Mouse (Mus musculus) intestine, embryonic 15.5 days (tissue): ENCODE data around the gene Pank1. TPM values are rescaled to one million over a fixed set of nuclear protein-coding genes. Genes with fewer than 3 reads are reported as not detected.

Experiments
- ATAC-seq: fragments of 200-750 bp; cut with Nextera tagmentation; 2 replicates; pipeline ENCODE4 v1.8.0; 2017; ENCODE audit warnings: moderate TSS enrichment, moderate library complexity
- H3K27ac ChIP-seq: fragments of 300-500 bp; sonication (generic); 2 replicates; pipeline ENCODE4 v1.5.1; 2015; ENCODE audit warnings: mild to moderate bottlenecking, inconsistent platforms
- H3K27me3 ChIP-seq: fragments of 300-500 bp; sonication (generic); replicated peaks from 2 replicates; pipeline ENCODE4 v1.6.1; 2015; ENCODE audit warnings: inconsistent platforms
- H3K36me3 ChIP-seq: fragments of 300-500 bp; sonication (generic); 2 replicates; pipeline ENCODE4 v1.6.1; 2015; ENCODE audit warnings: inconsistent platforms
- H3K4me1 ChIP-seq: fragments of 300-500 bp; sonication (generic); replicated peaks from 2 replicates; pipeline ENCODE4 v1.6.1; 2015; ENCODE audit warnings: inconsistent platforms
- H3K4me2 ChIP-seq: fragments of 300-500 bp; sonication (generic); replicated peaks from 2 replicates; pipeline ENCODE4 v1.6.1; 2015; ENCODE audit warnings: mild to moderate bottlenecking, inconsistent platforms
- H3K4me3 ChIP-seq: fragments of 300-500 bp; sonication (generic); replicated peaks from 2 replicates; pipeline ENCODE4 v1.5.1; 2015; ENCODE audit warnings: inconsistent platforms
- H3K9ac ChIP-seq: fragments of 300-500 bp; sonication (generic); 2 replicates; pipeline ENCODE4 v1.6.1; 2015; ENCODE audit warnings: inconsistent platforms
- H3K9me3 ChIP-seq: fragments of 300-500 bp; sonication (generic); 2 replicates; pipeline ENCODE4 v1.6.1; 2016; ENCODE audit warnings: inconsistent platforms
- WGBS: fragments of 180-500 bp; shearing (Covaris S2); methylation state at CpG from one replicate; pipeline ENCODE4 v1.1.7; 2015; 5-methylcytosine and 5-hydroxymethylcytosine counted together
- polyA plus RNA-seq: library from polyadenylated mRNA; unstranded; fragments of >200 nt; fragmentation: Nextera tagmentation; extraction: Ambion mirVana; gene quantifications from 2 replicates; pipeline ENCODE4 v1.2.1, GENCODE M21; 2015

Gene Pank1
- polyA plus RNA-seq, 1 experiment from 2014 or later, result 9.2 TPM

DNA sequence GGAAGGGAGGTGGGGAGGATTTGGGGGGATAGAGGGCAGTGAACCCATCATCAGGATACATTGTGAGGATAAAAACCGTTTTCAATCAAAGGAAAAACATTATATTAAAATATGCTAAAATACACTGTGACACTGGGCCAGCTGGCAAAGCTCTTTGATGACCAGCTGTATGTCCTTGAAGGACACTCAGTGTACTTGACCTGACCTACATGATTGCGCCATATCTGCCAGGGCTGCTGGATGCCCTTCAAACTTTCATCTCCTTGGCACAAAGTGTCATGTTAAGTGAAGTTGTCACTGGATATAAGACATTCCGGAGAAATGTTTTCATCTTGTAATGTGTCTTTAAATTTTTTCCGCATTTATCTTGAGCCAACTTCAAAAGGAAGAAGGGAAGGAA lies 19.7 kb upstream of the Pank1 start:
- Histone ChIP-seq H3K27ac (no peak overlapping the region), H3K4me1 (no peaks in the 10 kb centered on the region), H3K9ac (no peak overlapping the region), H3K4me2 (no peak overlapping the region), H3K27me3 (no peaks in the 10 kb centered on the region), H3K9me3 (no peaks in the 10 kb centered on the region), H3K36me3 (no peaks in the 10 kb centered on the region), H3K4me3 (no peak overlapping the region)
- ATAC-seq, result no peak
- WGBS, result 87% methylated on average over 4 of the region's 4 CpGs

DNA sequence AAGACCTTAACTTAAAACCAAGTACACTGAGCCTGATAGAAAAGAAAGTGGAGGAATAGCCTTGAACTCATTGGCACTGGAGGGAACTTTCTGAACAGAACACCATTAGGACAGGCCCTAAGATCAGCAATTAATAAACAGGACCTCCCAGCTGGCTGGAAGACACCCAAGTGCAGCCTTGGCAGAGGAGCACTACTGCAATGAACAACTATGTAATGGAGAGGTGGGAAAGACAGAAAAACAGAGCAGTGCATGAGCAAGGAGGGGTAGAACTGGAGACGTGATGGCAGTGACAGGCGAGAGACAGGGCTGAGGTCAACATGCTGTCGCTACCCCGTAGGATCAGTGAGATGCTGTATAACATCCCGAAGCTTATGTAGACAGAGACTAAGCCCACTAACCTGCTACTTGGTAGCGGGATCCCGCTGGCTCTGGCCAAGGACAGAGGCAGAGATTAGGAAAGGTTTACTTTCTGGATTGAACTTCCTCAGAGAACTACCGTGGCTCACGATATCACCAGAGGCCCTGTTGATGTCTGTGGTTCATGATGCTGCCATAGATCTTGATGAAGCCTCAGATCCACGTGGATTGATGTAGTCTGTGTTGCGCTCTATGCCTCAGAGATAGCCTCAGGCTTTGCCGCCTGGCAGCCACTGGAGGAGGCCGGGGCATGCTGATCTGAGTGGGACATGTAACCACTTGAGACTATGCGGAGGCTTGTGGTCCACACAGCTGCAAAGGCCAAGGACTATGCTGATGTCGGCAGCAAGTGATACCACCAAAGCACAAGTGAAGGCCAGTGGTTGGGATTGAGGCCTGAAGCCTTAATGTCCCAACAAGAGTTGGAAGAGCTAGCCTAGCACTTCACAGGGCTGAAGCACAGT lies 18.1 kb upstream of the Pank1 start:
- H3K9me3 ChIP-seq, result no peaks in the 10 kb centered on the region
- no peak for ATAC-seq
- no peaks in the 10 kb centered on the region for H3K36me3 ChIP-seq
- H3K4me2 ChIP-seq, result no peak overlapping the region
- H3K27me3 ChIP-seq, result no peaks in the 10 kb centered on the region
- no peak overlapping the region for H3K4me3 ChIP-seq
- no peaks in the 10 kb centered on the region for H3K4me1 ChIP-seq
- no peak overlapping the region for H3K9ac ChIP-seq
- no peak overlapping the region for H3K27ac ChIP-seq
- WGBS, result 86% methylated on average over 15 of the region's 15 CpGs

DNA sequence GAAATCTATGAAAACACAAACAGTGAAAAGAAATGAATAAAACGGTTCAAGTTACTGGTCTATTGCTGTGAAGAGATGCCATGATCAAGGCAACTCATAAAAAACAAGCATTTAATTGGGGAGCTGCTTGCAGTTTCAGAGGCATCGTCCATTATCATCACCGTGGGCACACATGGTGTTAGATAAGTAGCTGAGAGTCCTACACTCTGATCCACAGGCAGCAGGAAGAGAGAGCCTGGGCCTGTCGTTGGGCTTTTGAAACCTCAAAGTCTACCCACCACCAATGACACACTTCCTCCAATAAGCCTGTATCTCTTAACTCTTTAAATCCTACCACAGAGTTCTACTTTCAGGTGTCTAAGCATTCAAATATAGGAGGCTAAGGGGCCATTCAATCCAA lies 15.8 kb upstream of the Pank1 start:
- H3K36me3 ChIP-seq, result no peaks in the 10 kb centered on the region
- no peak overlapping the region for H3K4me2 ChIP-seq
- H3K27me3 ChIP-seq, result no peaks in the 10 kb centered on the region
- no peak overlapping the region for H3K4me3 ChIP-seq
- H3K4me1 ChIP-seq, result no peaks in the 10 kb centered on the region
- 83% methylated on average over 4 of the region's 4 CpGs for WGBS
- H3K9ac ChIP-seq, result no peak overlapping the region
- H3K9me3 ChIP-seq, result no peaks in the 10 kb centered on the region
- H3K27ac ChIP-seq, result no peak overlapping the region
- ATAC-seq, result no peak

DNA sequence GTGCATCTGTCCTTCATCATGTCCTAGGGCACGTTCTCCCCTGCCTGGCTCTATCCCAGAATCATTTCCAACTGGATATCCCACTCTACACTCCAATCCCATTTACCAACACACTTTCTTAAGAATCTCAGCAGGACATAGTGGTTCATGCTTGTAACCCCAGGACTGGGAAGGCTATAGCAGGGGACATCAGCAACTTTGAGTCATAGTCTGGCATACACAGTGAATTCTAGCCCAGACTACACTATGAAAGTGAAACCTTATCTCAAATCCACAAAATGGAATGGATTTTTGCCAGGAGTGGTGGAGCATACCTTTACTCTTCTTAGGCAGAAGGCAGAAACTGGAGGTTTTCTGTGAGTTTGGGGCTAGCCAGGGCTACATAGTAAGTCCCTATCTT lies 12.3 kb upstream of the Pank1 start:
- no peak overlapping the region for H3K4me3 ChIP-seq
- H3K9me3 ChIP-seq, result no peaks in the 10 kb centered on the region
- no peak overlapping the region for H3K27ac ChIP-seq
- no peak overlapping the region for H3K9ac ChIP-seq
- no peak overlapping the region for H3K4me2 ChIP-seq
- 88% methylated on average over 1 of the region's 1 CpGs for WGBS
- no peaks in the 10 kb centered on the region for H3K27me3 ChIP-seq
- no peaks in the 10 kb centered on the region for H3K4me1 ChIP-seq
- ATAC-seq, result no peak
- H3K36me3 ChIP-seq, result no peaks in the 10 kb centered on the region

DNA sequence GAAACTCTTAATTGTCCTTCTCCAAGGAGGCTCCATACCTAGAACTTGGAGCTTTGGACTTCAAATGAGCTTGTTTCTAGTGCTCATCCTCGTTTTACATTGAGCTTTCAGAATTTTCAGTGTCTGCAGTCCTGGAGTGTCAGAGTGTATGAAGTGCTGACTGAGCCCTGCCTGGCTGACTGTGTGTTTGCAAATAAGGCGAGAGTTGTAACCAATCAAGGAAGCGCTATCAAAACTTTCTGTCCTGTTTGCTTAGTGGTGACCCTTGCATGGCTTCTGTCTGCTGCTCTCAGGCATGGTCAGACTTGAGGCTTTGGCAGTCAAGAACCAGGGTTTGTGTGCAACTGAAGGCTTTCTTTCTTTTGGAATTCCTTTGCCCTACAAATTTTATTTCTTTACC lies 11.7 kb upstream of the Pank1 start:
- Histone ChIP-seq H3K27me3 (no peaks in the 10 kb centered on the region), H3K9ac (no peak overlapping the region), H3K27ac (no peak overlapping the region), H3K4me1 (no peaks in the 10 kb centered on the region), H3K4me2 (no peak overlapping the region), H3K36me3 (no peaks in the 10 kb centered on the region), H3K4me3 (no peak overlapping the region), H3K9me3 (no peaks in the 10 kb centered on the region)
- ATAC-seq, result no peak
- WGBS, result 51% methylated on average over 3 of the region's 3 CpGs

DNA sequence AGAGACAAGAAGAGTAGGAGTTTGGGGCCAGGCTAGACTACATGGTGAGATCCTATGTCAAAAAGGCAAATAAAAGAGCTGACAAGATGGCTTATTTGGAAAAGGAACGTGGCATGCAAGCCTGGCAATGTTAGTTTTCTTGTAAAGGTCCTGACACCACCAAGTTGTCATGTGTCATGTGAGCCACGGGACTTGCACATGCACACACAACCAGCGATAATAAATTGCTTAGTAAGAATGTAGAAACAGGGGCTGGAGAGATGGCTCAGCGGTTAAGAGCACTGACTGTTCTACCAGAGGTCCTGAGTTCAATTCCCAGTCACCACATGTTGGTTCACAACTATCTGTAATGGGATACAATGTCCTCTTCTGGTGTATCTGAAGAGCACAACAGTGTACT lies 7.1 kb upstream of the Pank1 start:
- Histone ChIP-seq H3K27me3 (no peaks in the 10 kb centered on the region), H3K27ac (no peak overlapping the region), H3K36me3 (no peaks in the 10 kb centered on the region), H3K9ac (no peak overlapping the region), H3K4me3 (no peak overlapping the region), H3K4me2 (no peak overlapping the region), H3K9me3 (no peaks in the 10 kb centered on the region), H3K4me1 (no peaks in the 10 kb centered on the region)
- 82% methylated on average over 4 of the region's 4 CpGs for WGBS
- ATAC-seq, result no peak

DNA sequence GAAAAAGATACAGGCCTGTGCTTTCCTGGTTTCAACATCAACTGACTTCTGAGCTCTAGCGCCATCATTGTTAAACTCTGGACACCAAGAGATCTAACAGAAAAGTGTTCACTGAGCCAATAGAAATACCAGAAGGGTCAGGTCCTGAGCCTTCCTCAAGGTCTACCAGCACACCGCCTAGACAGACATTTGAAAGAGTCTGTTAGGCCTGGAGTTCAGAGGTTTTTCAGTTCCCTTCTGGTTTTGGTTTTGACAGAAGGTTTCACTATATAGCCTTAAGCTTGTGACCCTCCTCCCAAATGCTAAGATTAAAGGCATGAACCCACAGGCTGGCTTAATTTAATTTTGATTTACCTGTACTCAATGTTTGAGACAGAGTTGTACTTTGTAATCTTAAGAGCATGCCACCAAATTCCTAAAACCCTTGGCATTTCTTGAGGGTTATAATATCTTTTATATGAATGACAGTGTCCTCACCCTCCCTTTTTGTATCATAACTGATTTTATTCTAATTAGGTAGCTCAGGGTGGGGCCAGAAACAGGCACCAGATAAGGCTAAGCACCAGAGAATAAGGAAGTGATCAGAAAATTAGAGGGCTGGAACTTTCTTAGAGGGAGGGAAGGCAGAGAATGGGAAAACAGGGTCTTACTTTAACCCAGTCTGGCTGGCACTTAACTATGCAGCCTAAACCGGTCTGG lies 4.4 kb upstream of the Pank1 start:
- Histone ChIP-seq H3K9ac (no peak overlapping the region), H3K4me2 (no peak overlapping the region), H3K27ac (no peak overlapping the region), H3K4me1 (0 out of 2 replicates have a peak, but pooled peaks cover 6% of the 10 kb centered on the region), H3K4me3 (no peak overlapping the region), H3K27me3 (no peaks in the 10 kb centered on the region), H3K9me3 (no peaks in the 10 kb centered on the region), H3K36me3 (no peaks in the 10 kb centered on the region)
- WGBS, result 79% methylated on average over 3 of the region's 3 CpGs
- ATAC-seq, result peak; percentile 39

DNA sequence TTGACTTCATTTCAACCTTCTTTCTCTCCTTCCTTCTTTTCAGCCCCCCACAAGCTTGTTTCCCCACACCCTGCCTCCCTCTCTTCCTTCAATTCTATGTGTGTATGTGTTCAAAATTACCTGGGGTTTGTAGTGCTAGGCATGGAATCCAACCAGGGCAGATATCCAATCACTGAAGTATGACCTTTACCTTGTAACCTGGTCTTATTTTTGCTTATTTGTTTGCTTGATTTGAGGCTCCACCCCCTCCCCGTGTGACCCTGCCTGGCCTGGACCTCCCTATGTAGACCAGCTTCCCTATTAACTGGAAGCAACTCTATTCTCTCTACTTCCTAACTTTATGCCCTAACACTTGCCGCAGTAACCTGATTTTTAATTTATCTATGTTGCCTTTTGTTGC lies 3.2 kb upstream of the Pank1 start:
- Histone ChIP-seq H3K4me3 (no peak overlapping the region), H3K4me2 (no peak overlapping the region), H3K27me3 (no peaks in the 10 kb centered on the region), H3K36me3 (no peaks in the 10 kb centered on the region), H3K9me3 (no peaks in the 10 kb centered on the region), H3K9ac (no peak overlapping the region), H3K4me1 (0 out of 2 replicates have a peak, but pooled peaks cover 6% of the 10 kb centered on the region), H3K27ac (no peak overlapping the region)
- 83% methylated on average over 2 of the region's 2 CpGs for whole genome bisulfite sequencing
- ATAC-seq, result no peak

DNA sequence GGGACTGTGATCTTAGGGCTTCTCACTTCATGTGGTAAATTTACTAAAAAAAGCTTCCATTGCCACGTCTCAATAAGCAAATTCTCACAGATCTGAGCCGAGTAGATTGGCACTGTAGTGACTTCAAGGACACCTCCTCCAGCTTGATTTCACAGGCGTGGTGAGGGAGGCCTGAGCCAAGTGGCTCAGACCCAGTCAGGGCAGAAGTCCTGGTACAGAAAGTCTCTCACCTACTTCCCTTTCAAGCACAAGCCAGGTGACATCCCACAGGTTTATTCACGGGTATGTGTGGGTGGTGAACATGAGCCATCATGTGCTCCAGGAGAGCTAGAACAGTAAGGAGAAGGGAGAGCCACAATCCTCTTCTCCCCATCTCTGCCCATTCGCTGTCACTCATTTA lies 1.9 kb upstream of the Pank1 start:
- Histone ChIP-seq H3K27me3 (no peaks in the 10 kb centered on the region), H3K27ac (no peak overlapping the region), H3K9ac (no peak overlapping the region), H3K9me3 (no peaks in the 10 kb centered on the region), H3K4me1 (0 out of 2 replicates have a peak, but pooled peaks cover 6% of the 10 kb centered on the region), H3K4me2 (no peak overlapping the region), H3K4me3 (no peak overlapping the region), H3K36me3 (no peaks in the 10 kb centered on the region)
- ATAC-seq, result no peak
- 73% methylated on average over 5 of the region's 5 CpGs for WGBS

DNA sequence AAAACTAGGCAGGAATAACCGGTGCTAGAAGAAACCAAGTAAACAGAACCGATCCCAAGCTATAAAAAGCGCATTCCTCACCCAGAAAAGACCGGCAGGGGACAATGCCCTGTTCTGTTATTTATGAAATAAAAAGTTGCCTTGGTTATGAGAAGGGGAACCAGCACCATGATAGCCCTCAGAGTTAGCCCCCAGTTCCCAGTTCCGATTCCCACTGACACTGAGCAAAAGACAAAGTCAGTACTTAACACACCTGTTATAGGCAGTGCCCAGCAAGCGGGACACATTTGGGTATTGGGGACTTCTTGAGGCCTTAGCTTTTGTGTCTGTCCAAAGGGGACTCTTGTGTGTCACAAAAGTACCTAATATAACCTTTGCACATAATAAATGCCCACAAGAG lies 369 bp upstream of the Pank1 start:
- Histone ChIP-seq H3K36me3 (no peaks in the 10 kb centered on the region), H3K4me2 (peak overlapping the region; percentile 81), H3K27ac (peak overlapping the region; percentile 99), H3K4me3 (peak overlapping the region; percentile 89), H3K9me3 (no peaks in the 10 kb centered on the region), H3K9ac (peak overlapping the region; percentile 96), H3K4me1 (0 out of 2 replicates have a peak, but pooled peaks cover 6% of the 10 kb centered on the region), H3K27me3 (no peaks in the 10 kb centered on the region)
- WGBS, result 16% methylated on average over 6 of the region's 6 CpGs
- ATAC-seq, result no peak

DNA sequence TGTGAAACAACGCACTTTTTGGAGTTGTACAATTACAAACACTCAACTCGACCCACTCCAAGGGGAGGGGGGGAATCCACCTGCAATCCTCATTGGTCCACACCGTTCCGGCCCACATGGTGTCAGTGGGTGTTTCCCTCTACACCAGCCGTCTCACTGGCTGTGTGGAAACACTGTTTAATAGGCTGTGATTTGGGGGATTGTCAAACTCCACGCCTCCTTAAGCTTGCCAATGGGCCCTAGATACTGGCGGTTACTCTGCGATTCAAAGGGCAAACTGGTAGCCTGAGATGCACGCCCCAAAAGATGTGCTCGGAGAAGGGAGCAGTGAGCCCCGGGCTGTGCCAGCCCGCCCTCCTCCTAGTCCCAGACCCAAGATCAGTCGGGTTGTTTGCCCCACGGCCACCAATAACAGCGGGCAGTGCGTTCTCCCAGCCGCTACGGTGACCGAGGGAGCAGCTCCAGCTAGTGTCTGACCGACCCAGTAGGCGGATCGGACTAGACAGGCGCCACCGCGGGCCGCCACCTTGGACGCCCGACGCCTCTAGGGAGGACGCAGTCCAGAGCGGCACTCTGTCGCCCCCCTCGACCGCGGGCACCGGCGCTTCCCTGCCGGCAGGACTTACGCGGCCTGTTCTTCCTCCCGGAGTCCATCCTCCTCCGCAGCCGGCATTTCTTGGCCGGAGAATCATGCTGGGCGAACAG lies 1.2 kb downstream of the Pank1 start:
- H3K4me3 ChIP-seq, result peak overlapping the region; percentile 89
- H3K4me1 ChIP-seq, result 0 out of 2 replicates have a peak, but pooled peaks cover 6% of the 10 kb centered on the region
- H3K4me2 ChIP-seq, result peak overlapping the region; percentile 81
- WGBS, result under 1% methylated on average over 45 of the region's 45 CpGs
- H3K27me3 ChIP-seq, result no peaks in the 10 kb centered on the region
- peak overlapping the region; percentile 96 for H3K9ac ChIP-seq
- no peaks in the 10 kb centered on the region for H3K9me3 ChIP-seq
- peak; percentile 97 for ATAC-seq
- no peaks in the 10 kb centered on the region for H3K36me3 ChIP-seq
- H3K27ac ChIP-seq, result peak overlapping the region; percentile 99

DNA sequence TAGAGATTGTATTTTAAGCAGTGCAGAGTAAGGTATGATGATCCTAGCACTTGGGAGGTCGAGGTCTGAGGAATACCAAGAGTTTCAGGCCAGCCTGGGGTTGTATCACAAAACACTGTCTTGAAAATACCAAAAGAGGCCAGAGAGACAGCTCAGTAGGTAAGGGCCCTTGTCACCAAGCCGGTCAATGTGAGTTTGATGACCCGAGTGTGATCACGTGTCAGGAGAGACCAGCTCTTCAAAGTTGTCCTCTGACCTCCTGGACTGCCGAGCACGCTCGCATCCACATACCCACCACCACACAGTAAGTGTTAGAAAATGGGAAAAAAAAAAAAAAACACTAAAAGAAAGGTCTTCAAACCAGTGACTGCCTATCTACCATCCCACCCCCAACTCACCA lies 2.6 kb downstream of the Pank1 start:
- H3K9me3 ChIP-seq, result no peaks in the 10 kb centered on the region
- H3K4me2 ChIP-seq, result no peak overlapping the region
- no peaks in the 10 kb centered on the region for H3K36me3 ChIP-seq
- no peak overlapping the region for H3K27ac ChIP-seq
- no peak overlapping the region for H3K4me3 ChIP-seq
- ATAC-seq, result no peak
- no peak overlapping the region for H3K9ac ChIP-seq
- WGBS, result 84% methylated on average over 7 of the region's 7 CpGs
- H3K27me3 ChIP-seq, result no peaks in the 10 kb centered on the region
- H3K4me1 ChIP-seq, result 0 out of 2 replicates have a peak, but pooled peaks cover 6% of the 10 kb centered on the region
